Mouse (Mus musculus) liver, adult 2 months (tissue): ENCODE data around the gene Gpd1l.

ENCODE experiments used
- CTCF ChIP-seq: fragments of 200-500 bp; IDR thresholded peaks from 2 replicates; pipeline ENCODE4 v1.5.1; 2011; ENCODE audit warnings: low read depth, low read length, control low read depth
- POLR2A ChIP-seq: fragments of 200-500 bp; IDR thresholded peaks from 2 replicates; pipeline ENCODE4 v1.6.1; 2011; ENCODE audit warnings: low read length, control low read depth; ENCODE audit not compliant: insufficient read depth; ENCODE audit errors: extremely low read depth

GRCm38 (mm10) chr9:114944642-114945041 lies 10.9 kb upstream of the Gpd1l start:
- TF ChIP-seq POLR2A (no peak), CTCF (no peak)
